Mouse (Mus musculus) CH12.LX (cell line): ENCODE measurements around the gene Spryd4. TPM values are rescaled to one million over a fixed set of nuclear protein-coding genes. Genes with fewer than 3 reads are reported as not detected.

Source experiments
- DNase-seq: peaks from one replicate; pipeline ENCODE4 v3.0.0-alpha.2; 2013; ENCODE audit errors: extremely low read depth
- H3K27ac ChIP-seq: 2 replicates; pipeline ENCODE4 v1.5.1; 2012; ENCODE audit warnings: low read depth, mild to moderate bottlenecking, control low read depth, moderate library complexity; ENCODE audit not compliant: insufficient read depth
- H3K27me3 ChIP-seq: replicated peaks from 2 replicates; pipeline ENCODE3; 2012; ENCODE audit warnings: inconsistent platforms
- H3K36me3 ChIP-seq, 2 experiments: replicated peaks in 1 of 2; 2 replicates each; pipeline versions ENCODE3 to v1.6.1; 2012; ENCODE audit warnings: inconsistent platforms in 1 of 2, low read length in 1 of 2, mild to moderate bottlenecking in 1 of 2, mixed read lengths in 1 of 2, moderate library complexity in 1 of 2; ENCODE audit not compliant: control insufficient read depth in 1 of 2, insufficient read depth in 1 of 2
- H3K4me1 ChIP-seq, 2 experiments: 2 replicates each; pipeline ENCODE4 v1.6.1; 2012; ENCODE audit warnings: inconsistent platforms in 1 of 2, moderate library complexity in 1 of 2; ENCODE audit not compliant: insufficient read depth in 2 of 2, control insufficient read depth in 1 of 2
- H3K4me2 ChIP-seq: 2 replicates; pipeline ENCODE4 v1.6.1; 2012; ENCODE audit warnings: low read depth, mild to moderate bottlenecking, control low read depth; ENCODE audit not compliant: poor library complexity, insufficient read depth, severe bottlenecking
- H3K4me3 ChIP-seq, 3 experiments: fragments of 150-350 bp in 1 of 3; sonication (generic) in 1 of 3; replicated peaks in 1 of 3; 2 replicates each; pipeline versions ENCODE3 to v1.5.1; 2011 to 2012; ENCODE audit warnings: low read depth in 2 of 3, low read length in 2 of 3, mild to moderate bottlenecking in 2 of 3, moderate library complexity in 2 of 3, control low read depth in 1 of 3, improper control_type of control experiment in 1 of 3, inconsistent platforms in 1 of 3, mixed read lengths in 1 of 3; ENCODE audit not compliant: poor library complexity in 1 of 3
- H3K79me2 ChIP-seq: replicated peaks from 2 replicates; pipeline ENCODE4 v1.6.1; 2012; ENCODE audit warnings: mild to moderate bottlenecking, moderate library complexity; ENCODE audit not compliant: control insufficient read depth, poor library complexity, insufficient read depth, severe bottlenecking; ENCODE audit errors: extremely low read depth
- H3K9ac ChIP-seq: 2 replicates; pipeline ENCODE4 v1.6.1; 2012; ENCODE audit warnings: low read depth, mild to moderate bottlenecking, control low read depth, moderate library complexity; ENCODE audit not compliant: insufficient read depth
- H3K9me3 ChIP-seq: replicated peaks from 2 replicates; pipeline ENCODE3; 2012; ENCODE audit warnings: low read length, inconsistent platforms, mixed read lengths
- BHLHE40 ChIP-seq: IDR thresholded peaks from 2 replicates; pipeline ENCODE4 v1.6.1; 2011; ENCODE audit warnings: mild to moderate bottlenecking, low read depth, low read length, improper control_type of control experiment
- CHD2 ChIP-seq: IDR thresholded peaks from 2 replicates; pipeline ENCODE4 v1.6.1; 2011; ENCODE audit warnings: low read length, improper control_type of control experiment
- ELF1 ChIP-seq: IDR thresholded peaks from 2 replicates; pipeline ENCODE4 v1.6.1; 2014; ENCODE audit warnings: low read depth, mild to moderate bottlenecking, inconsistent platforms, low read length, improper control_type of control experiment
- GABPA ChIP-seq: IDR thresholded peaks from 2 replicates; pipeline ENCODE4 v1.6.1; 2012; ENCODE audit warnings: low read depth, low read length, improper control_type of control experiment, inconsistent platforms; ENCODE audit not compliant: insufficient replicate concordance
- HCFC1 ChIP-seq: IDR thresholded peaks from 2 replicates; pipeline ENCODE4 v1.6.1; 2012; ENCODE audit warnings: low read depth, mild to moderate bottlenecking, inconsistent platforms, low read length, improper control_type of control experiment
- IRF4 ChIP-seq: IDR thresholded peaks from 2 replicates; pipeline ENCODE4 v1.6.1; 2014; ENCODE audit warnings: low read depth, mild to moderate bottlenecking, inconsistent platforms, low read length, improper control_type of control experiment
- MAFK ChIP-seq: IDR thresholded peaks from 2 replicates; pipeline ENCODE4 v1.6.1; 2011; ENCODE audit warnings: low read length, improper control_type of control experiment; ENCODE audit not compliant: insufficient replicate concordance
- MAX ChIP-seq: IDR thresholded peaks from 2 replicates; pipeline ENCODE4 v1.6.1; 2011; ENCODE audit warnings: low read length, improper control_type of control experiment
- SIN3A ChIP-seq: IDR thresholded peaks from 2 replicates; pipeline ENCODE4 v1.6.1; 2012; ENCODE audit warnings: low read length, improper control_type of control experiment, inconsistent platforms
- SMC3 ChIP-seq: IDR thresholded peaks from 2 replicates; pipeline ENCODE4 v1.6.1; 2011; ENCODE audit warnings: low read depth, low read length, improper control_type of control experiment
- TCF12 ChIP-seq: IDR thresholded peaks from 2 replicates; pipeline ENCODE4 v1.6.1; 2014; ENCODE audit warnings: low read depth, mild to moderate bottlenecking, inconsistent platforms, low read length, improper control_type of control experiment
- UBTF ChIP-seq: IDR thresholded peaks from 2 replicates; pipeline ENCODE4 v1.6.1; 2012; ENCODE audit warnings: low read depth, mild to moderate bottlenecking, inconsistent platforms, low read length, improper control_type of control experiment, moderate library complexity
- USF2 ChIP-seq: conservative IDR thresholded peaks from 2 replicates; pipeline ENCODE4 v1.6.1; 2011; ENCODE audit warnings: low read depth, low read length, improper control_type of control experiment
- dilution Hi-C: fragments of 300-500 bp; cut with MboI; formaldehyde crosslinking; loops from 2 replicates; pipeline ENCODE4 v1.14.3; 2020; ENCODE audit warnings: low sequenced_read_pairs; ENCODE audit not compliant: extremely low pct_unique_long_range_greater_than_20kb, extremely low pct_ligation_motif_present
- in situ Hi-C: fragments of 300-500 bp; cut with MboI; formaldehyde crosslinking; loops from 3 replicates; pipeline ENCODE4 v1.14.3; 2019; ENCODE audit warnings: low sequenced_read_pairs, low pct_ligation_motif_present, low pct_unique_long_range_greater_than_20kb, mixed read lengths
- polyA plus RNA-seq: library from polyadenylated mRNA; unstranded; fragments of >175 nt; gene quantifications from 2 replicates; pipeline ENCODE4 v1.2.1, GENCODE M21; 2012; ENCODE audit warnings: low read depth; ENCODE audit not compliant: insufficient read length
- total RNA-seq, 2 experiments: library from RNA; depleted of rRNA; stranded (reverse); fragments of 300-350 nt in 1 of 2; fragments of >200 nt in 1 of 2; gene quantifications; 2 replicates each; pipeline ENCODE4 v1.2.3; 2012 to 2014

Spryd4 gene
- total and polyA plus RNA-seq, 3 experiments: 24.2 to 50.2 (median 38.6) TPM

- H3K9me3 ChIP-seq: no peaks in the 10 kb centered on the region
- TF ChIP-seq SMC3: no peak
- TF ChIP-seq TCF12: no peak
- no peak for TF ChIP-seq SIN3A
- H3K79me2 ChIP-seq: peaks cover 10% of the 10 kb centered on the region
- peaks cover 30 to 73% of the 10 kb centered on the region in 2 experiments for H3K36me3 ChIP-seq
- no peak overlapping the region for H3K9ac ChIP-seq
- no peaks in the 10 kb centered on the region for H3K27me3 ChIP-seq
- H3K27ac ChIP-seq: no peak overlapping the region
- H3K4me1 ChIP-seq: peaks cover 2 to 21% of the 10 kb centered on the region in 2 experiments; a peak in 2 of 4 replicates
- no peak overlapping the region for H3K4me3 ChIP-seq
- in situ Hi-C loops: no loop called here
- H3K4me2 ChIP-seq: no peak overlapping the region
- no peak for DNase-seq
- dilution Hi-C loops: no loop called here
Measured at GRCm38 (mm10) chr10:128237807-128238480, 26.3 kb upstream of the Spryd4 start.

GRCm38 (mm10) chr10:128236321-128236720 lies 24.7 kb upstream of the Spryd4 start:
- Histone ChIP-seq H3K27me3 (no peaks in the 10 kb centered on the region), H3K9ac (no peak overlapping the region), H3K27ac (no peak overlapping the region), H3K4me3 (no peak overlapping the region), H3K4me1 (peaks cover 2 to 21% of the 10 kb centered on the region in 2 experiments; a peak in 2 of 4 replicates), H3K4me2 (no peak overlapping the region), H3K9me3 (no peaks in the 10 kb centered on the region), H3K36me3 (peaks cover 18 to 59% of the 10 kb centered on the region in 2 experiments), H3K79me2 (peaks cover 17% of the 10 kb centered on the region)
- no peak for TF ChIP-seq CHD2
- TF ChIP-seq BHLHE40: no peak
- no peak for TF ChIP-seq HCFC1
- TF ChIP-seq MAX: no peak
- no peak for TF ChIP-seq USF2
- no peak for TF ChIP-seq IRF4
- no peak for TF ChIP-seq ELF1
- no peak for TF ChIP-seq SMC3
- TF ChIP-seq UBTF: no peak
- no peak for TF ChIP-seq GABPA
- no peak for TF ChIP-seq MAFK
- dilution Hi-C loops (no loop called here), in situ Hi-C loops (no loop called here)
- no peak for DNase-seq
